Mouse (Mus musculus) ovary, adult 10 weeks (tissue): ENCODE data around the gene Cldn7. TPM values are rescaled to one million over a fixed set of nuclear protein-coding genes. Genes with fewer than 3 reads are reported as not detected.

ENCODE experiments used
- polyA plus RNA-seq: library from polyadenylated mRNA; stranded (reverse); fragments of 350-450 nt; fragmentation: Illumina TruSeq; extraction: RNeasy Lipid Tissue Mini Kit (QIAGEN cat#74804); gene quantifications from one replicate; pipeline ENCODE4 v1.2.3, GENCODE M21; 2014

Gene Cldn7
- 2.6 TPM for polyA plus RNA-seq

DNA sequence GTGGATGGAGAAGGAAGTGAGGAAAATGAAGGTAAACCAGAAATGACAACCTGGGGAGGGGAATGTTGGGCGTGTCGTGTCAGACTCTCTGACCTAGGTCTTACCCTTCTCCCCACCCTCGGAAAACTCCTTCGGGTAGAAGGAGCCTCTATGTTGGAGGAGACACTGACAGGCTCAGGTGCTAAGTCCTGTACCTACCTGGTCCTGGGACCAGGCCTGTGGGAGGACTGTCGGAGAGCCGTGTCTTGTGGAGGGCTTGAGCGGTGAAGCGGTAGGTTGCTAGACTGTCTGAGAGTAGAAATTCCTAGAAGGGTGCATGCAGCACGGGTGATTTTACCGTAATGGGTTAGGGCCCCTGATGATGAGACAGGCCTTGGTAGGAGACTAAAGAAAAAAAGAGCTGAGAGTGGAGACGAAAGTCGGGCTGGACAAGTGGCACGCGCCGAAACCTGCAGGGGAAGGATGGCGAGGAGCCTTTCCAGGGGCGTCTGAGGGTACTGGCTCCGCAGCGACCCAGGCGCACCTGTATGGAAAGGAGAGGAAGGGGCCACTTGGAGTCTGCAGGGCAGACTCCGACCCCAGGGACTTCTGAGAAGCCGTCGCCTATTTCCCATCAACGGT, at the start of gene Cldn7:
Cldn7 (plus strand) TSS at position 130 of the 621 bp plus-strand sequence.

DNA sequence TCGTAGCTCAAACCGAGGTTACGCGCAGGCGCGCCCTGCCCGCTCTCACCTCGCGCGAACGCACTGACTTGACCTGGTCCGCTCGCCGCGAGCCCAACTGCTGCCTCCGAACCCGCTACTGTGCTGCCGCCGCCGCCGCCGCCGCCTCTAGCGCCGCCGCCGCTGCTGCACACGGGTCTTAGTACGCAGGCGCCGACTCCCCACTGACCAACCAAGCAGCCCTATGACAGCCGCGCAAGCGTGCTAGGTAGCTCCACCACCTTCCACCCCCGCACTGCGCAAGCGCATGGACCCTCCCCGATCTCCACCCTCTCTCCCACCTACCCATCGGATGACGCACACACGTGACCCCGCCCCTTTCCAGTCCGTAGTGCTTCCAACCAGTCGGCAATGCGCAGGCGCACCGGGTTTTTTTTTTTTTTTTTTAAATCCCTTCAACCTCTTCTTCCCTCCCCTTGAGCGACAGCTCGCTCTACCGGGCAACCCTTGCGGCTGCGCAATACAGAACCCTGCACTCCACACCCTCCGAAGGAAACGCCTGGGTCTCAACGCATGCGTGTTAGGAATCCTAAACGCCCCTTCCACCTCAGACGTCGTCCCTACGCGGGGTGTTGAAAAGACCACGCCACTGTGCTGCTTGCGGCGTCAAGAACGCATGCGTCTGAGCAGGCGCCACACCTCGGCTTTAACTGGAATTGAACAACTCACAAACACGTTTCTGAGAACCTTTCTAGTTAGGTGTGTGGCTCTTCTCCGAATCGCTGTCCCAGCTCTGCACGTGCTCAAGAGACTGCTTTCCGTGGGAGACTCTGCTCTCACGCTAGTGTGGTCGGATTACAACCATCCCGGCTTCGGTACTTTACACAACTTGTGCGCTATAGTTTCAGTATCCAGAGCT, 43.2 kb upstream of the Cldn7 start, which contains the start of gene Eif5a:
Eif5a (minus strand) TSS at position 845 of the 898 bp plus-strand sequence.

DNA sequence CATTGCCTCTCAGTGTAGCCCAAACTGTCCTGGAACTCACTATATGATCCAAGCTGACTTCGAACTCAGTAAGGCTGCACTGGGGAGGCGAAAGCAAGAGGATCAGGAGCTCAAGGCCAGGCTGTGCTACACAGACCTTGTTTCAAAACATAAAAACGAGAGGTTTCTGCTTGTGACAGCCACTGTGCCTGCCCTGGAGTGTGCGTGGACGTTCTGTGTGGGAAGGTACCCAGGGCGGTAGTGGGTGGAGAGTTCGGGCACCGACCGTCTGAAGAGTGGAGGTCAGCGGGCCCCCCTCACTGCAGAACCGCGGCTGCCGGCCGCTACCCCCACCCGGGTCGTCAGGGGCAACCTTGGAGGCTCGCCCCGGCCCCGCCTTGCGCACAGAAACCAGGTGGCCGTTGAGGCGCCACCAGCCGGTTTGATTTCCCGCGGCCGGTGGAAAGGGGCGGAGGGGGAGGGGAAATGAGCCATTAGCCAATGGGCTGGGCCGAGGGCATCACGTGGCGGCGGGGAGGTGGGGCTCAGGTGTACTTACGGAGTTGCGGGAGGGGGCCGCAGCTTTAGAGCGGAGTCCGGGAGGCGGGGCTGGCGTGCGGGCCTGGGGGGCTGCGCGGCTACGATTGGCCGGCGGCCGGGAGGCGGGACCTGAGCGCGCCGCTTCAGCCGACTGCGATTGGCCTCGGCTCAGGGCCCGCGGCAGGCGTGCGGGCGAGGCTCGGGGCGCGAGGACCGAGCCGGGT, 29.3 kb upstream of the Cldn7 start, which contains the start of gene Ybx2:
Ybx2 (plus strand) TSS at position 660 of the 743 bp plus-strand sequence.

DNA sequence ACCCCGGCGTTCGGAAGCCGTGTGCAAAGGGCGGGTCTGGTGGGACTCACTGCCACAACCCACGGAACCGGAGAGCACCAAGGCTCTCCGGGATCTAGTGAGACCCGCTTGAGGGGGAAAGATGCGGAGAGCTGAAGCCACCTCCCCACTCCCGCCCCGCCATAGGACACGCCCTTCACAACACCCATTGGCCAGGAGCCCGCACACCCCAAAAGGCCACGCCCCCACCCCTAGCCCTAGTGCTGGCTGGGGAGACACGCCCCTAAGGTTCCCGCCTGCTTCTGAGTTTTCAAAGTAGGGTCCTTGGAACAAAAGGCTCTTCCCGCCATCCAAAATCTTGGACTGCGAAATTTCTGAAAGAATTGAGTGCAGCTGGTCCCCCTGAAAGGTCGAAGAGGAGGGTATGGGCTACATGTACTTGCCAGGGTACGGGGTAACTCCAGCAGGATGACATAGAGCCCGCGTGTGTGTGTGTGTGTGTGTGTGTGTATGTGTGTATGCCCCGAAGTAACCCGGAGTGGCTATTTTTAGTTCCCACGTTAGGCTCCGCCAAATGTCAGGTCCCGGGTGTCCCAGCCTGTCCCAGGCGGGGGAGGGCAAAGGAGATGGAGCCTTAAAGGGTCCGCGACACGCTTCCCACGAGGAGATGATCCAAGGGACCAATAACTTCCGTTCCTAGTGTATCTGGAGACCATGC, 16.4 kb upstream of the Cldn7 start, which contains the start of gene Slc2a4:
Slc2a4 (minus strand) TSS at position 123 of the 697 bp plus-strand sequence.

DNA sequence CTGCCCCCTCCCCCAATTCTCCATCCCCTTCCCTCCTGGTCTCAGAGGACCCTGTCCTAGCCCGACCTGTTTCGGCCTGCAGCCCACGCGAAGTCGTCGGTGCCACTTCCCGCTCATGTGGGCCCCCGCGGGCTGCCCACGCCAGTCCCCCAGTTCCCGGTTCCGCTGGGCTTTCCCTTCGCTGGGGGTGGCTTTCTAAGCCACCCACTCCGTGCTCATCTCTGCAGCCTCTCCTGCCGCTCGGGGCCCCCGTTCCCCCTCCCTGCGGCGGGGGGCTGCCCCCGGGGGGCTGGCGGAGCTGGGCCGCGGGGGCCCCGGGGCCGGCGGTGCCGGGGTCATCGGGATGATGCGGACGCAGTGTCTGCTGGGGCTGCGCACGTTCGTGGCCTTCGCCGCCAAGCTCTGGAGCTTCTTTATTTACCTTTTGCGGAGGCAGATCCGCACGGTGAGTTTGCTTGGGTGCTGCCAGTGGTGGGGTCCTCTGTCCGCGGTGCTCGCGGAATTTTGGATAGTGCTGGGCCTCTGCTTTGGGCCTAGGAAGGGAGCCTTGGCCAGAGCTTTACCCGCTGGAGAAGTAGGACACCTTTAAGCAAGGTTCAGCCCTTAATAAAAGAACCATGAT, 16.7 kb downstream of the Cldn7 start, which contains the start of gene Ctdnep1:
Ctdnep1 (plus strand) TSS at position 16 of the 622 bp plus-strand sequence.

DNA sequence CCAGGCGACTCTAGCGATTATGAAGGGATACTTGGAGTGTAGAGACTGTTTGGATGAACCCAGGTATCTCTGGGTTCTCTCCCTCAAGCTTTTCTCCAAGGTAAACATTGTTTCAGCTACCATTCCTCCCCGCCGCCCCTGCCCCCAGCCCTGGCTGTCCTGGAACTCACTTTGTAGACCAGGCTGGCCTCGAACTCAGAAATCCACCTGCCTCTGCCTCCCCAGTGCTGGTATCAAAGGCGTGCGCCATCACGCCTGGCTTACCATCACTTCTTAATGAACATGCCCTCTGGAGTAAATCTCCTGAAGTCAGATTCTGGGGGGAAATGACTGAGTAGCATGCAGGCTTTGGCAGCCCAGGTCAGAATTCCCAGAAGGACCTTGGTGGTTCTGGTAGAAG, 17.6 kb downstream of the Cldn7 start, which contains the start of gene Elp5:
Elp5 (minus strand) TSS at position 293 of the 400 bp plus-strand sequence.

DNA sequence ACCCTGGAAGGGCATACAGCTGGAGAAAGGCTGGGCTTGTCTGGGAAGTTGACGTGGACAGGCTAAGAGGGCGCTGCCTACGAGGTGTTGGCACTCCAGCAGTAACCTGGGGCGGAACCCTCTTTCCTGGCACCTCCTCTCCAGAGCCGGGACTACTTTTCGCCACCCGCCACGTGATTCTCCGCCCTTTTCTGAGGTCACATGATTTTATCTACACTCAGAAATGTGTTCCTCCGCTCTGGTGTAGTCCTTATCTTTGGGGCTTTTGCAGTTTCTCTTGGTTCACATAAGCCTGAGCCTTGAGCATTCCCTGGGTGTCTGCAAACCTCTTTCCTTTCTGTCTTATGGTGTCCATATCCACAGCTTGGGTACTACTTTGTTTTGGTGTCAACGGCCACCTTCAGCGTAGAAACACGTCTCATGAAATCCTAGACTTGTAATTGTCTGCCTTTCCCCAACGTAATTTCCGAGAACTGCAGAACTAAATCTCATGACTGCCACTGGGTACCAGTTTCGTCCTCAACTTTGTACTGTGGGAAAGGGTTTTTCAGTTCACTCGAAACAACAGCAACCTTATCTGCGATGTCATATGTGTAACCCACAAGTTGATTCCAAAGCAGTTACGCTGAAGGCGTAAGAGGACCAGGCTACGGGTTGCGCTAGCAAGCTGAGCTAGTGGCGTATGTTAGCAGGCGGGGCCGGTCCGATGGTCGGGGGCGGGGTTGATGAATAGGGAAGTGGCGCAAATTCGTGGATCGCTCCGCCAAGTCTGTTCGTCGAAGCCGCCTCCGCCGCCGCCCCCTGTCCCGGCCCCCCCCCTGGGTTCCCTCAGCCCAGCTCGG, 26.5 kb downstream of the Cldn7 start, which contains the start of gene Gabarap:
Gabarap (plus strand) TSS at position 294 of the 842 bp plus-strand sequence.

DNA sequence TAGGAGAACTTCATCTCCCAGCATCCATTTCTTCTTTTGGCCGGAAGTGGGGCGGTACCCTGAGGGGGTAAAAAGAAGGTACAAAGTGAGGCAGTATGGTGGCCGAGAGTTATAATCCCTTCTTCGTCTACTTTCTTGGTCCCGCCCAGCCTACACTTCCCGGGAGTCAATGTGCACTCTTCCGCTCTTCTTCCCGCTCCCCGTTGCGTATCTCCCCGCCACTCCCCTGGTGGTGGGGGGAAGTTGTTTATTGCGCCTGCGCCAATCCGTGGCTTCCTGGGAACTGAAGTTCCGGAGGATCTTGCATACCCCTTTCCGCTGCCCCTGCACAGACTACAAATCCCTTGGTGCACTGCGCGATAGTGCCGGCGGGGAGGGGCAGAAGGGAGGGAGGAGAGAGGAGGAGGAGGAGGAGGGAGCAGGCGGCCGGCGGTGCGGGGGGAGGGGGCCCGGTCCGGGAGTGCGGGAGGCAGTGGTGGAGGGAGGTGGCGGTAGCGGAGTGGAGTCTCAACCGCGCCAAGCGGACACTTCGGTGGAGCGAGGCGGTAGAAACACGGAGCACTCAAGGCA, 30.9 kb downstream of the Cldn7 start, which contains the start of gene Phf23:
Phf23 (plus strand) TSS at position 387 of the 570 bp plus-strand sequence.

DNA sequence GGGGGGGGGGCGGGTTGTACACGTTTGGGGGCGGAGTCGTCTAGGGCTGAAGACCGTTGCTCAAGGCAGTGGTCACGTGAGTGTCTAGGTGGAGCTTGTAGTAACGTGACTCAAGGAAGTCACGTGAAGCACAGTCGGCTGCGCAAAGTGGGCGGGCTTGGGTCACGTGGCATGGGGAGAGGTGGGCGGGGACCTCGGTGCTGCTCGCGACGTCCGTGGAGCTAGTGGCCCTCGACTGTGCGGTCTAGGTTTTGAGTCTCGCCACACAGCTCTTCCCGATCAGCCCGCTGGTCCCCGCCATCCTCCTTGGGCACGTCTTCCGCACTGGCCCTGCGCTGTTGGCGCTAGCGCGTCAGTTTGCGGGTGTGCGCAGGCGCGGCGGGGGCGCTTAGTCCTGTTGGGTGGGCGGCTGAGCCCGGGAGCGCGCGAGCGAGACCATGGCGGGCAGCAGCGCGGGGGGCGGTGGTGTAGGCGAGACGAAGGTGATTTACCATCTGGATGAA, 35.9 kb downstream of the Cldn7 start, which contains the start of gene Dvl2:
Dvl2 (plus strand) TSS at position 200 of the 503 bp plus-strand sequence.

DNA sequence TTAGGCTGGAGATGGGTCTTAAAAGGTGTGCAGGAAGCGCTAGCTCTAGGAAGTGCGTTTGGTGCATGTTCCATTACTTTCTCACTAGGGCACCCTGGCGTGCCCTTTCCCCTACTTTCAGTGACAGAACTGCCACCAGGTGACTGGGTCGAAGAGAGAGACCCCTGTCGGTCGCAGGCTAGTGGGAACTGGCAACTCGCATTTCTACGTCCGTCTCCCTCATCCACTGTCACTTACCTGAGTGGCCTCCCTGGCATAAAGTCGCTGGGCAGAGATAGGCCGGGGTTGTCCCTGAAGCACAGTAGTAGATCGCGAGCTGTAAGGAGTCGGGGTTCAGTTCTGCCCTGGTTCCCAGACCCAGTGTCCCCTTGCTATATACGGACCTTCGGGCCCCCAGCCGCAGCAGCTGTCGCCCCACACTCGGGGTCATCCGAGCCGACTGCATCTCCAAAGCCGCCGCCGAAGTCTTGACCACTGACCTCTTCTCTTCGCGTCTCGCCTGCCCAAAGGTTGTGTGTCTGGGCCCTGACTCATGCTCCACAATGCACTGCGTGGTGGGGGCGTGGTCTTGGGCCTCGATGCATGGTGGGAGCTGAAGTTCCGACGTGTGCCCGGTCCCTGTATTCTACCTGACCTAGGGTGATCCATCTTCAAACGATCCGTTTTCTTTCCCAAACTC, 50.4 kb downstream of the Cldn7 start, which contains the start of gene Acadvl:
Acadvl (minus strand) TSS at position 532 of the 679 bp plus-strand sequence.

DNA sequence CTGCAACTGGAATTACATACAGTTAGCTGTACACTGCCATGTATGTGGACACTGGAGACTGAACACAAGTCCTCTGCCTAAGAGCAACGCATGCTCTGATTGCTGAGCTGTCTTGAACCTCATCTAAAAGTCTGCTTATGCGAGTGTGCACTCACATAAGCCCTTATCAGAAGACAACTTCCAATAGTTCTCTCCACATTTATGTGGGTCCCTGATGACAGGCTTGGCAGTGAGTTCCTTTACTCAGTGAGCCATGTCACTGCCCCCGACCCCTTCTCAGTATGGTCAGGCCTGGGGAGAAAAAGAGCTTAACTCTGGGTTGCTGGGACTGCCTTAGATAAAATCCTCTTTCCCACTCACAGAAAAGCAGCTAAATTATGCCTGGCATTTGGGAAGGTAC, 52.1 kb downstream of the Cldn7 start, which contains the start of gene Dlg4:
Dlg4 (plus strand) TSS at position 274 of the 400 bp plus-strand sequence.

Other genes starting within 250 kb of the Cldn7 start
- gene Polr2a, start 206.1 kb upstream of the Cldn7 start, polyA plus RNA-seq: 38.0 TPM
- gene Slc35g3, start 202.8 kb upstream of the Cldn7 start, polyA plus RNA-seq: 0.48 TPM
- 26.4 TPM for gene Zbtb4, start 198.9 kb upstream of the Cldn7 start, polyA plus RNA-seq
- gene Chrnb1, start 168.8 kb upstream of the Cldn7 start, polyA plus RNA-seq: 3.4 TPM
- 7.0 TPM for gene Fgf11, start 162.9 kb upstream of the Cldn7 start, polyA plus RNA-seq
- 1.2 TPM for gene Tmem102, start 159.2 kb upstream of the Cldn7 start, polyA plus RNA-seq
- not detected for gene Gm39566, start 149.5 kb upstream of the Cldn7 start, polyA plus RNA-seq
- not detected for gene Spem2, start 146.3 kb upstream of the Cldn7 start, polyA plus RNA-seq
- not detected for gene Spem1, start 142.6 kb upstream of the Cldn7 start, polyA plus RNA-seq
- gene Nlgn2, start 127.0 kb upstream of the Cldn7 start, polyA plus RNA-seq: 1.4 TPM
- 16.6 TPM for gene Tmem256, start 126.3 kb upstream of the Cldn7 start, polyA plus RNA-seq
- 1.2 TPM for gene Plscr3, start 118.4 kb upstream of the Cldn7 start, polyA plus RNA-seq
- 0.26 TPM for gene Tnk1, start 106.0 kb upstream of the Cldn7 start, polyA plus RNA-seq
- gene Tmem95, start 86.8 kb upstream of the Cldn7 start, polyA plus RNA-seq: not detected
- 2.4 TPM for gene Kctd11, start 83.4 kb upstream of the Cldn7 start, polyA plus RNA-seq
- not detected for gene Acap1, start 69.2 kb upstream of the Cldn7 start, polyA plus RNA-seq
- 2.4 TPM for gene 2810408A11Rik, start 63.8 kb upstream of the Cldn7 start, polyA plus RNA-seq
- gene Neurl4, start 63.7 kb upstream of the Cldn7 start, polyA plus RNA-seq: 4.1 TPM
- gene Gps2, start 50.9 kb upstream of the Cldn7 start, polyA plus RNA-seq: 21.7 TPM
- gene Eif5a, start 42.8 kb upstream of the Cldn7 start, polyA plus RNA-seq: 199 TPM
- 6.4 TPM for gene Ybx2, start 29.0 kb upstream of the Cldn7 start, polyA plus RNA-seq
- gene Slc2a4, start 16.6 kb upstream of the Cldn7 start, polyA plus RNA-seq: 0.63 TPM
- 63.2 TPM for gene Ctdnep1, start 16.4 kb downstream of the Cldn7 start, polyA plus RNA-seq
- 5.8 TPM for gene Elp5, start 17.7 kb downstream of the Cldn7 start, polyA plus RNA-seq
- 449 TPM for gene Gabarap, start 26.4 kb downstream of the Cldn7 start, polyA plus RNA-seq
- gene Phf23, start 31.0 kb downstream of the Cldn7 start, polyA plus RNA-seq: 24.2 TPM
- gene Dvl2, start 35.8 kb downstream of the Cldn7 start, polyA plus RNA-seq: 1.8 TPM
- gene Acadvl, start 50.6 kb downstream of the Cldn7 start, polyA plus RNA-seq: 5.8 TPM
- 1.7 TPM for gene Dlg4, start 52.2 kb downstream of the Cldn7 start, polyA plus RNA-seq
- not detected for gene Asgr1, start 89.3 kb downstream of the Cldn7 start, polyA plus RNA-seq
- gene Asgr2, start 127.9 kb downstream of the Cldn7 start, polyA plus RNA-seq: 0.80 TPM
- gene Mgl2, start 165.6 kb downstream of the Cldn7 start, polyA plus RNA-seq: 21.9 TPM
- gene Clec10a, start 191.4 kb downstream of the Cldn7 start, polyA plus RNA-seq: 3.7 TPM
- gene Slc16a11, start 248.0 kb downstream of the Cldn7 start, polyA plus RNA-seq: not detected